Mouse (Mus musculus) forebrain, embryonic 10.5 days (tissue): ENCODE measurements at regions not wholly inside any gene's neighbourhood (a gene's known extent, or its start where the extent isn't known, plus 50 kb on each side); places are given as distances from the start of the nearest gene placed in this dataset.
A peak's percentile ranks its signal among the peaks of the same experiment; 100 is the strongest.

Source experiments
- DNase-seq: peaks from one replicate; pipeline ENCODE4 v3.0.0-alpha.2; 2017; ENCODE audit warnings: low spot score; ENCODE audit errors: extremely low spot score
- H3K27ac ChIP-seq: fragments of 300-500 bp; sonication (generic); 2 replicates; pipeline ENCODE4 v1.5.1; 2016; ENCODE audit warnings: mild to moderate bottlenecking
- H3K27me3 ChIP-seq: fragments of 300-500 bp; sonication (generic); 2 replicates; pipeline ENCODE4 v1.6.1; 2016; ENCODE audit warnings: mild to moderate bottlenecking; ENCODE audit not compliant: poor library complexity, severe bottlenecking
- H3K36me3 ChIP-seq: fragments of 300-500 bp; sonication (generic); replicated peaks from 2 replicates; pipeline ENCODE4 v1.6.1; 2016; ENCODE audit warnings: mild to moderate bottlenecking, moderate library complexity
- H3K4me1 ChIP-seq: fragments of 300-500 bp; sonication (generic); 2 replicates; pipeline ENCODE4 v1.6.1; 2016
- H3K4me3 ChIP-seq: fragments of 300-500 bp; sonication (generic); 2 replicates; pipeline ENCODE4 v1.5.1; 2016; ENCODE audit warnings: mild to moderate bottlenecking, moderate library complexity
- H3K9me3 ChIP-seq: fragments of 300-500 bp; sonication (generic); 2 replicates; pipeline ENCODE4 v1.6.1; 2016; ENCODE audit warnings: mild to moderate bottlenecking, moderate library complexity
- WGBS: fragments of 180-500 bp; shearing (Covaris S2); methylation state at CpG from one replicate; pipeline ENCODE4 v1.1.7; 2016; 5-methylcytosine and 5-hydroxymethylcytosine counted together

GRCm38 (mm10) chr2:45225364-45226044, 108.3 kb upstream of the Zeb2 start:
- Histone ChIP-seq H3K27me3 (peaks cover 4% of the 10 kb centered on the region), H3K4me1 (peaks cover 61% of the 10 kb centered on the region), H3K9me3 (no peaks in the 10 kb centered on the region), H3K27ac (peak overlapping the region; percentile 82), H3K36me3 (no peaks in the 10 kb centered on the region), H3K4me3 (peak overlapping the region; percentile 6; the same call in 1 of the 2 replicates)
- WGBS = 7% methylated on average over 9 of the region's 9 CpGs
- DNase-seq = peak; percentile 72

DNA sequence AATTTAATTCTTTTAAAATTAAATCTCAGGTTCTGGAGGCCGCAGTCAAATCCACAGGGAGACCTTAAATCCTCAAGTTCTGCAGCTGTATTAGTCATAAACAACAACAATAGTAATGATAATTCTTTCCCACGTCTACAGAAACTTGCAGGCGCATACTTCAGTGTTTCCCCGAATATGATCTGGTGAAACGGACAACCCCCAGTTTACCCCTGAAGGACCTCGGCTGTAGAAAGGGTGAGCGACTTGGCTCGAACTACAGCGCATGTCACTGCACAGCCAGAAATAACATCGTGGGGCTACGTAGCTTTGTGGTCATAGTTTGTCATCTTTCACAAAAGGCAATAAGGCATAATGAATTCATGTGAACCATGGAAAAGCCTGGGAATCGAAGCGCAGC, 105.0 kb upstream of the Zeb2 start:
- Histone ChIP-seq H3K36me3 (no peaks in the 10 kb centered on the region), H3K27me3 (no peaks in the 10 kb centered on the region), H3K9me3 (no peaks in the 10 kb centered on the region), H3K27ac (peak overlapping the region; percentile 36; the same call in 1 of the 2 replicates), H3K4me1 (peaks cover 40% of the 10 kb centered on the region), H3K4me3 (no peak overlapping the region)
- no peak for DNase-seq
- 83% methylated on average over 13 of the region's 13 CpGs for WGBS

DNA sequence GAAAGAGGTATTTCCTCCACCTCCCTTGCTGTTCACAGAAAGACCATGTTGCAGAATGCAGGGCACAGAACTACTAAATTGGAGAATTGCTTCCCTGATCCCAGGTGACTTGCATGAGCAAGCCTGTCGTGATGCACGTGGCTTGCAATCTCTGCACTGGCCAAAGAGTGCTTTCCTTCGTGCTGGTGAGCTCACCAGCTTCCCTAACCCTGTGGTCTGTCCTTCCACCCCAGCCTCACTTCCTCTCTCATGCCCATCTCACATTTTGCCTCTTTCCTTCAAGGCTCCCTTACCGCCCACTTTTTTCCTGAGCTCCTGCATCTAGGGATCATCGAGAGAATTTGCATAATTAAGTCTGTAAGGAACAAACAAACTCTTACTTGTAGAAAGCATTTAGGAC, 102.7 kb upstream of the Zeb2 start:
- H3K27me3 ChIP-seq = no peaks in the 10 kb centered on the region
- no peaks in the 10 kb centered on the region for H3K9me3 ChIP-seq
- no peaks in the 10 kb centered on the region for H3K36me3 ChIP-seq
- no peak for DNase-seq
- H3K4me3 ChIP-seq = no peak overlapping the region
- H3K27ac ChIP-seq = no peak overlapping the region
- peaks cover 16% of the 10 kb centered on the region for H3K4me1 ChIP-seq
- WGBS = 59% methylated on average over 5 of the region's 5 CpGs

- no peak for DNase-seq
- no peaks in the 10 kb centered on the region for H3K9me3 ChIP-seq
- 80% methylated on average over 2 of the region's 2 CpGs for WGBS
- no peaks in the 10 kb centered on the region for H3K27me3 ChIP-seq
- no peaks in the 10 kb centered on the region for H3K36me3 ChIP-seq
- H3K4me1 ChIP-seq = no peaks in the 10 kb centered on the region
- H3K27ac ChIP-seq = no peak overlapping the region
- H3K4me3 ChIP-seq = no peak overlapping the region
Observed at GRCm38 (mm10) chr2:45212833-45213232, 95.6 kb upstream of the Zeb2 start.

GRCm38 (mm10) chr2:45208526-45208925, 91.3 kb upstream of the Zeb2 start:
- Histone ChIP-seq H3K27ac (no peak overlapping the region), H3K4me3 (no peak overlapping the region), H3K27me3 (no peaks in the 10 kb centered on the region), H3K36me3 (no peaks in the 10 kb centered on the region), H3K9me3 (no peaks in the 10 kb centered on the region), H3K4me1 (peaks cover 16% of the 10 kb centered on the region)
- no peak for DNase-seq
- WGBS = 92% methylated on average over 6 of the region's 6 CpGs

- H3K27ac ChIP-seq = peak overlapping the region; percentile 44; the same call in 1 of the 2 replicates
- 60% methylated on average over 6 of the region's 6 CpGs for WGBS
- no peak for DNase-seq
- H3K36me3 ChIP-seq = no peaks in the 10 kb centered on the region
- peaks cover 16% of the 10 kb centered on the region for H3K4me1 ChIP-seq
- H3K27me3 ChIP-seq = no peaks in the 10 kb centered on the region
- no peaks in the 10 kb centered on the region for H3K9me3 ChIP-seq
- H3K4me3 ChIP-seq = no peak overlapping the region
Observed at GRCm38 (mm10) chr2:45205756-45206155, 88.6 kb upstream of the Zeb2 start.

- H3K4me1 ChIP-seq = peaks cover 16% of the 10 kb centered on the region
- no peak for DNase-seq
- H3K4me3 ChIP-seq = no peak overlapping the region
- peak overlapping the region; percentile 25; the same call in 1 of the 2 replicates for H3K27ac ChIP-seq
- 48% methylated on average over 3 of the region's 3 CpGs for WGBS
- no peaks in the 10 kb centered on the region for H3K36me3 ChIP-seq
- H3K27me3 ChIP-seq = no peaks in the 10 kb centered on the region
- H3K9me3 ChIP-seq = no peaks in the 10 kb centered on the region
Observed at GRCm38 (mm10) chr2:45205211-45205610, 88.0 kb upstream of the Zeb2 start.

- 89% methylated on average over 13 of the region's 13 CpGs for WGBS
- Histone ChIP-seq H3K9me3 (no peaks in the 10 kb centered on the region), H3K27ac (no peak overlapping the region), H3K27me3 (no peaks in the 10 kb centered on the region), H3K36me3 (no peaks in the 10 kb centered on the region), H3K4me3 (no peak overlapping the region), H3K4me1 (no peaks in the 10 kb centered on the region)
- no peak for DNase-seq
Observed at GRCm38 (mm10) chr2:45197955-45198631, 80.9 kb upstream of the Zeb2 start.

- WGBS = 84% methylated on average over 10 of the region's 10 CpGs
Observed at GRCm38 (mm10) chr2:45197342-45197741, 80.1 kb upstream of the Zeb2 start.

DNA sequence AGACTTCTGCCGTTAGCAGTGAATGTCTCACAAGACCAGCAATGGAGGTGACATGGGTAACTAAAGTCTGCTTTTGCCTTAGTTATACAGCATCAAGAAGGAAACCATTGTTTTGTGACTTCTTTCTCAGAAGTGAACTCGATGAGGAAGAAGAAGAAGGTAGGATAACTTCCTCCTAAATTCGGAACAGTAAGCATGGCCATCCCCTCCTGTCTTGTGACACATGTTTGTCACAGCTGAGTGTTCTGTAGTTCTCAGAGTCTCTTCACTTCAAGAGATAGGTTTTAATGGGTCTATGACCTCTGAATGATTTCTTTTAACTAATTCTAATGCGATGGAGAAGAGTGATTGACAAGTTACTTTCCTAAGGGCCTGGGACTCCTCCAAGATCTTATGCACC, 79.3 kb upstream of the Zeb2 start:
- no peak for DNase-seq
- H3K36me3 ChIP-seq = no peaks in the 10 kb centered on the region
- no peak overlapping the region for H3K27ac ChIP-seq
- H3K9me3 ChIP-seq = no peaks in the 10 kb centered on the region
- H3K4me3 ChIP-seq = no peak overlapping the region
- no peaks in the 10 kb centered on the region for H3K27me3 ChIP-seq
- no peaks in the 10 kb centered on the region for H3K4me1 ChIP-seq
- 91% methylated on average over 4 of the region's 4 CpGs for WGBS

More at GRCm38 (mm10) chr2:45197342-45197741, 80.1 kb upstream of the Zeb2 start:
- H3K27ac ChIP-seq = no peak overlapping the region
- H3K36me3 ChIP-seq = no peaks in the 10 kb centered on the region
- no peaks in the 10 kb centered on the region for H3K4me1 ChIP-seq
- H3K9me3 ChIP-seq = no peaks in the 10 kb centered on the region
- no peak for DNase-seq
- no peaks in the 10 kb centered on the region for H3K27me3 ChIP-seq
- H3K4me3 ChIP-seq = no peak overlapping the region

GRCm38 (mm10) chr2:45194335-45194734, 77.1 kb upstream of the Zeb2 start:
- Histone ChIP-seq H3K27ac (no peak overlapping the region), H3K9me3 (no peaks in the 10 kb centered on the region), H3K4me3 (no peak overlapping the region), H3K4me1 (no peaks in the 10 kb centered on the region), H3K36me3 (no peaks in the 10 kb centered on the region), H3K27me3 (no peaks in the 10 kb centered on the region)
- DNase-seq = no peak
- 80% methylated on average over 7 of the region's 7 CpGs for WGBS

DNA sequence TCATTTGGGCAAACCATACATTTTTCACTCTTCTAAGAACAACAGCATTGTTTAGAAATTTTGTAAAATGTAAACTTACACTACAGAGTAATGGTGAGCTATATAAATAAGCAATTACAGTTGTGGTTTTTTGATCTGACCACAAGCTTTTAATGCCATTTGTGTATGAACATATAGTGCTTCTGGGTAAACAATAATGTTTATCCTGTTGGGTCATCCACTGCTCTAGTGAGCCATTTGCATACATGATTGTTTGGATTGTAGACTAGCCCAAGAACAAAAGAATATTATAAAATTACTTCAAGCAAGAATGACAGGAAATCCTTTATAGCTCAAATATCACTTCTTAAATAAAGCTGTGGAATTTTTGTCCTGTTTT, 68.4 kb upstream of the Zeb2 start:
- peak overlapping the region; percentile 87 for H3K27ac ChIP-seq
- H3K4me1 ChIP-seq = peaks cover 46% of the 10 kb centered on the region
- H3K4me3 ChIP-seq = no peak overlapping the region
- H3K36me3 ChIP-seq = no peaks in the 10 kb centered on the region
- no peaks in the 10 kb centered on the region for H3K27me3 ChIP-seq
- no peak for DNase-seq
- H3K9me3 ChIP-seq = no peaks in the 10 kb centered on the region
